Mouse (Mus musculus) CH12.LX (cell line): ENCODE measurements around the gene Emc9. TPM values are rescaled to one million over a fixed set of nuclear protein-coding genes. Genes with fewer than 3 reads are reported as not detected.

Experiments
- DNase-seq: peaks from one replicate; pipeline ENCODE4 v3.0.0-alpha.2; 2013; ENCODE audit errors: extremely low read depth
- H3K27ac ChIP-seq: 2 replicates; pipeline ENCODE4 v1.5.1; 2012; ENCODE audit warnings: low read depth, mild to moderate bottlenecking, control low read depth, moderate library complexity; ENCODE audit not compliant: insufficient read depth
- H3K27me3 ChIP-seq: replicated peaks from 2 replicates; pipeline ENCODE3; 2012; ENCODE audit warnings: inconsistent platforms
- H3K36me3 ChIP-seq, 2 experiments: replicated peaks in 1 of 2; 2 replicates each; pipeline versions ENCODE3 to v1.6.1; 2012; ENCODE audit warnings: inconsistent platforms in 1 of 2, low read length in 1 of 2, mild to moderate bottlenecking in 1 of 2, mixed read lengths in 1 of 2, moderate library complexity in 1 of 2; ENCODE audit not compliant: control insufficient read depth in 1 of 2, insufficient read depth in 1 of 2
- H3K4me1 ChIP-seq, 2 experiments: 2 replicates each; pipeline ENCODE4 v1.6.1; 2012; ENCODE audit warnings: inconsistent platforms in 1 of 2, moderate library complexity in 1 of 2; ENCODE audit not compliant: insufficient read depth in 2 of 2, control insufficient read depth in 1 of 2
- H3K4me2 ChIP-seq: 2 replicates; pipeline ENCODE4 v1.6.1; 2012; ENCODE audit warnings: low read depth, mild to moderate bottlenecking, control low read depth; ENCODE audit not compliant: poor library complexity, insufficient read depth, severe bottlenecking
- H3K4me3 ChIP-seq, 3 experiments: fragments of 150-350 bp in 1 of 3; sonication (generic) in 1 of 3; replicated peaks in 1 of 3; 2 replicates each; pipeline versions ENCODE3 to v1.5.1; 2011 to 2012; ENCODE audit warnings: low read depth in 2 of 3, low read length in 2 of 3, mild to moderate bottlenecking in 2 of 3, moderate library complexity in 2 of 3, control low read depth in 1 of 3, improper control_type of control experiment in 1 of 3, inconsistent platforms in 1 of 3, mixed read lengths in 1 of 3; ENCODE audit not compliant: poor library complexity in 1 of 3
- H3K79me2 ChIP-seq: replicated peaks from 2 replicates; pipeline ENCODE4 v1.6.1; 2012; ENCODE audit warnings: mild to moderate bottlenecking, moderate library complexity; ENCODE audit not compliant: control insufficient read depth, poor library complexity, insufficient read depth, severe bottlenecking; ENCODE audit errors: extremely low read depth
- H3K9ac ChIP-seq: 2 replicates; pipeline ENCODE4 v1.6.1; 2012; ENCODE audit warnings: low read depth, mild to moderate bottlenecking, control low read depth, moderate library complexity; ENCODE audit not compliant: insufficient read depth
- H3K9me3 ChIP-seq: replicated peaks from 2 replicates; pipeline ENCODE3; 2012; ENCODE audit warnings: low read length, inconsistent platforms, mixed read lengths
- BHLHE40 ChIP-seq: IDR thresholded peaks from 2 replicates; pipeline ENCODE4 v1.6.1; 2011; ENCODE audit warnings: mild to moderate bottlenecking, low read depth, low read length, improper control_type of control experiment
- CHD1 ChIP-seq: IDR thresholded peaks from 2 replicates; pipeline ENCODE4 v1.6.1; 2012; ENCODE audit warnings: low read depth, low read length, improper control_type of control experiment, inconsistent platforms
- CHD2 ChIP-seq: IDR thresholded peaks from 2 replicates; pipeline ENCODE4 v1.6.1; 2011; ENCODE audit warnings: low read length, improper control_type of control experiment
- CTCF ChIP-seq, 2 experiments: IDR thresholded peaks in 1 of 2; conservative IDR thresholded peaks in 1 of 2; 2 replicates each; pipeline ENCODE4 v1.5.1; 2011 to 2012; ENCODE audit warnings: low read depth in 2 of 2, low read length in 2 of 2, improper control_type of control experiment in 1 of 2, inconsistent platforms in 1 of 2, mild to moderate bottlenecking in 1 of 2, moderate library complexity in 1 of 2
- E2F4 ChIP-seq: IDR thresholded peaks from 2 replicates; pipeline ENCODE4 v1.6.1; 2011; ENCODE audit warnings: low read depth, low read length, improper control_type of control experiment; ENCODE audit not compliant: insufficient replicate concordance
- ELF1 ChIP-seq: IDR thresholded peaks from 2 replicates; pipeline ENCODE4 v1.6.1; 2014; ENCODE audit warnings: low read depth, mild to moderate bottlenecking, inconsistent platforms, low read length, improper control_type of control experiment
- EP300 ChIP-seq: IDR thresholded peaks from 2 replicates; pipeline ENCODE4 v1.6.1; 2011; ENCODE audit warnings: low read length, improper control_type of control experiment
- ETS1 ChIP-seq: conservative IDR thresholded peaks from 2 replicates; pipeline ENCODE4 v1.6.1; 2012; ENCODE audit warnings: low read depth, mild to moderate bottlenecking, inconsistent platforms, low read length, improper control_type of control experiment, moderate library complexity
- GABPA ChIP-seq: IDR thresholded peaks from 2 replicates; pipeline ENCODE4 v1.6.1; 2012; ENCODE audit warnings: low read depth, low read length, improper control_type of control experiment, inconsistent platforms; ENCODE audit not compliant: insufficient replicate concordance
- IRF4 ChIP-seq: IDR thresholded peaks from 2 replicates; pipeline ENCODE4 v1.6.1; 2014; ENCODE audit warnings: low read depth, mild to moderate bottlenecking, inconsistent platforms, low read length, improper control_type of control experiment
- JUN ChIP-seq: IDR thresholded peaks from 2 replicates; pipeline ENCODE4 v1.6.1; 2011; ENCODE audit warnings: low read depth, mild to moderate bottlenecking, low read length, improper control_type of control experiment, moderate library complexity; ENCODE audit not compliant: insufficient read depth
- JUND ChIP-seq: conservative IDR thresholded peaks from 2 replicates; pipeline ENCODE4 v1.6.1; 2011; ENCODE audit warnings: low read depth, low read length, improper control_type of control experiment
- KAT2A ChIP-seq: IDR thresholded peaks from 2 replicates; pipeline ENCODE4 v1.6.1; 2012; ENCODE audit warnings: low read length, improper control_type of control experiment, inconsistent platforms; ENCODE audit not compliant: insufficient replicate concordance
- MAFK ChIP-seq: IDR thresholded peaks from 2 replicates; pipeline ENCODE4 v1.6.1; 2011; ENCODE audit warnings: low read length, improper control_type of control experiment; ENCODE audit not compliant: insufficient replicate concordance
- MAX ChIP-seq: IDR thresholded peaks from 2 replicates; pipeline ENCODE4 v1.6.1; 2011; ENCODE audit warnings: low read length, improper control_type of control experiment
- MAZ ChIP-seq: IDR thresholded peaks from 2 replicates; pipeline ENCODE4 v1.6.1; 2012; ENCODE audit warnings: low read depth, mild to moderate bottlenecking, inconsistent platforms, low read length, improper control_type of control experiment, moderate library complexity
- MEF2A ChIP-seq: IDR thresholded peaks from 2 replicates; pipeline ENCODE4 v1.6.1; 2014; ENCODE audit warnings: low read depth, mild to moderate bottlenecking, inconsistent platforms, low read length, improper control_type of control experiment, borderline replicate concordance
- MXI1 ChIP-seq: IDR thresholded peaks from 2 replicates; pipeline ENCODE4 v1.6.1; 2011; ENCODE audit warnings: mild to moderate bottlenecking, low read depth, low read length, improper control_type of control experiment
- MYC ChIP-seq: IDR thresholded peaks from 2 replicates; pipeline ENCODE4 v1.6.1; 2011; ENCODE audit warnings: low read depth, mild to moderate bottlenecking, improper control_type of control experiment, low read length
- NELFE ChIP-seq: IDR thresholded peaks from 2 replicates; pipeline ENCODE4 v1.6.1; 2011; ENCODE audit warnings: low read depth, low read length, improper control_type of control experiment
- NRF1 ChIP-seq: IDR thresholded peaks from 2 replicates; pipeline ENCODE4 v1.6.1; 2014; ENCODE audit warnings: low read depth, mild to moderate bottlenecking, inconsistent platforms, low read length, improper control_type of control experiment, moderate library complexity
- POLR2A ChIP-seq: IDR thresholded peaks from 2 replicates; pipeline ENCODE4 v1.6.1; 2011; ENCODE audit warnings: low read depth, mild to moderate bottlenecking, improper control_type of control experiment, low read length
- POLR2AphosphoS2 ChIP-seq: IDR thresholded peaks from 2 replicates; pipeline ENCODE4 v1.6.1; 2011; ENCODE audit warnings: low read depth, low read length, improper control_type of control experiment
- RCOR1 ChIP-seq: conservative IDR thresholded peaks from 2 replicates; pipeline ENCODE4 v1.6.1; 2012; ENCODE audit warnings: low read depth, mild to moderate bottlenecking, inconsistent platforms, low read length, improper control_type of control experiment
- SMC3 ChIP-seq: IDR thresholded peaks from 2 replicates; pipeline ENCODE4 v1.6.1; 2011; ENCODE audit warnings: low read depth, low read length, improper control_type of control experiment
- TBP ChIP-seq: conservative IDR thresholded peaks from 2 replicates; pipeline ENCODE4 v1.6.1; 2011; ENCODE audit warnings: low read depth, low read length, improper control_type of control experiment
- TCF12 ChIP-seq: IDR thresholded peaks from 2 replicates; pipeline ENCODE4 v1.6.1; 2014; ENCODE audit warnings: low read depth, mild to moderate bottlenecking, inconsistent platforms, low read length, improper control_type of control experiment
- UBTF ChIP-seq: IDR thresholded peaks from 2 replicates; pipeline ENCODE4 v1.6.1; 2012; ENCODE audit warnings: low read depth, mild to moderate bottlenecking, inconsistent platforms, low read length, improper control_type of control experiment, moderate library complexity
- USF2 ChIP-seq: conservative IDR thresholded peaks from 2 replicates; pipeline ENCODE4 v1.6.1; 2011; ENCODE audit warnings: low read depth, low read length, improper control_type of control experiment
- ZC3H11A ChIP-seq: IDR thresholded peaks from 2 replicates; pipeline ENCODE4 v1.6.1; 2012; ENCODE audit warnings: low read depth, mild to moderate bottlenecking, inconsistent platforms, low read length, improper control_type of control experiment
- ZMIZ1 ChIP-seq: IDR thresholded peaks from 2 replicates; pipeline ENCODE4 v1.6.1; 2012; ENCODE audit warnings: low read depth, mild to moderate bottlenecking, inconsistent platforms, low read length, improper control_type of control experiment
- ZNF384 ChIP-seq: IDR thresholded peaks from 2 replicates; pipeline ENCODE4 v1.6.1; 2012; ENCODE audit warnings: low read depth, low read length, improper control_type of control experiment, inconsistent platforms
- dilution Hi-C: fragments of 300-500 bp; cut with MboI; formaldehyde crosslinking; loops from 2 replicates; pipeline ENCODE4 v1.14.3; 2020; ENCODE audit warnings: low sequenced_read_pairs; ENCODE audit not compliant: extremely low pct_unique_long_range_greater_than_20kb, extremely low pct_ligation_motif_present
- in situ Hi-C: fragments of 300-500 bp; cut with MboI; formaldehyde crosslinking; loops from 3 replicates; pipeline ENCODE4 v1.14.3; 2019; ENCODE audit warnings: low sequenced_read_pairs, low pct_ligation_motif_present, low pct_unique_long_range_greater_than_20kb, mixed read lengths
- polyA plus RNA-seq: library from polyadenylated mRNA; unstranded; fragments of >175 nt; gene quantifications from 2 replicates; pipeline ENCODE4 v1.2.1, GENCODE M21; 2012; ENCODE audit warnings: low read depth; ENCODE audit not compliant: insufficient read length
- total RNA-seq, 2 experiments: library from RNA; depleted of rRNA; stranded (reverse); fragments of 300-350 nt in 1 of 2; fragments of >200 nt in 1 of 2; gene quantifications; 2 replicates each; pipeline ENCODE4 v1.2.3; 2012 to 2014

The Emc9 gene
- total and polyA plus RNA-seq, 3 experiments = 1.7 to 9.6 (median 4.2) TPM

DNA sequence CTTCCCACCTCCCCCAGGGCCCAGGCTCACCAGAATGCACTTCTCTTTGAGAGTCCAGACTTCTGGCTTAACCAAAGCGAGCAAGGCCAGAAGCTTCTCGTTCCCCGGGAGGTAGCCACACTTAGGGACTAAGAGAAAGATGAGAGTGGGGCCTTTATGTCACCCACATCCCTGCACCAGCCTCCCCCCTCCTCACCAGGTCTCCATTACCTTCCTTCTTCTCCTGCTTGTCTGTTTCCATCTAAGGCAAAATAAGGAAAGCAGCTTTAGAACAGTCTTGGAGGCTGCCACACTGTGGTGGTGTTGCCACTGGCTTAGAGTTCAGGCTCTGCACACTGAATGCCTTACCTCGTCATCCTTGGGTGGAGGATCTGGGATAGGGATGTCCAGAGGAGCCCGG lies 4.2 kb upstream of the Emc9 start:
- peak overlapping the region; percentile 96 for H3K4me2 ChIP-seq

DNA sequence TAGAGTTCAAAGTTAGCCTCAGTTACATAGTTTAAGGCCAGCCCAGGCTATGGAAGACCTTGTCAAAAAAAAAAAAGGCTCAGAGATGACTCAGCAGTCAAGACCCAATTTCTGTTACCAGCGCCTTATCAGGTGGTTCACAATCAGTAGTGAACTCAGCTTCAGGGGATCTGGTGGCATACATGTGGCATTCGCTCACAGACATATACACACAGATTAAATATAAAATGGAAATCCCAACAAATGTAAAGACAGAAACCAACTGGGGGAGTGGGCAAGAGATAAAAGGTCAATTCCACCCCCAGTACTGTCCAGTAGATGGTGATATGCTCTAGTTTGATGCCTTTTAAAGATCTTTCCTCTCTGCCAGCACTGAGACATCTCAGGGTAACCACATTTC lies 1.0 kb upstream of the Emc9 start:
- Histone ChIP-seq H3K9ac (no peak overlapping the region), H3K4me2 (no peak overlapping the region), H3K36me3 (peaks cover 24 to 52% of the 10 kb centered on the region in 2 experiments), H3K4me3 (no peak overlapping the region), H3K9me3 (no peaks in the 10 kb centered on the region), H3K27me3 (no peaks in the 10 kb centered on the region), H3K4me1 (peaks cover 8 to 57% of the 10 kb centered on the region in 2 experiments), H3K79me2 (peaks cover 23% of the 10 kb centered on the region), H3K27ac (peak overlapping the region; percentile 83)
- in situ Hi-C loops = no loop called here
- no peak for DNase-seq
- dilution Hi-C loops = no loop called here
- no peak for TF ChIP-seq POLR2AphosphoS2
- TF ChIP-seq NRF1 = no peak
- peak in 1 of 2 experiments; percentile 59; a peak in 2 of 4 replicates for TF ChIP-seq CTCF (conservative IDR thresholded peaks at IDR 0.05 in 1 of 2, IDR thresholded peaks at IDR 0.05 in 1 of 2; ENCODE audit: low read depth in 2 of 2, low read length in 2 of 2)
- TF ChIP-seq USF2 = no peak
- no peak for TF ChIP-seq JUN
- no peak for TF ChIP-seq ELF1
- no peak for TF ChIP-seq ZC3H11A
- no peak for TF ChIP-seq MEF2A
- no peak for TF ChIP-seq JUND
- TF ChIP-seq MAX = no peak
- TF ChIP-seq TCF12 = no peak
- no peak for TF ChIP-seq UBTF
- no peak for TF ChIP-seq RCOR1
- TF ChIP-seq ZMIZ1 = no peak
- TF ChIP-seq GABPA = no peak
- TF ChIP-seq CHD2 = no peak
- TF ChIP-seq MAZ = no peak
- no peak for TF ChIP-seq IRF4
- TF ChIP-seq MAFK = peak; percentile 69; the same call in 1 of the 2 replicates
- TF ChIP-seq POLR2A = 0 out of 2 replicates have a peak, but pooled peaks have one; percentile 19
- TF ChIP-seq MXI1 = no peak
- TF ChIP-seq TBP = no peak
- peak; percentile 19; the same call in 1 of the 2 replicates for TF ChIP-seq SMC3
- no peak for TF ChIP-seq NELFE
- TF ChIP-seq MYC = peak; percentile 41; the same call in 1 of the 2 replicates
- TF ChIP-seq BHLHE40 = no peak
- TF ChIP-seq E2F4 = no peak
- no peak for TF ChIP-seq CHD1
- no peak for TF ChIP-seq EP300

More for the DNA sequence above, 4.2 kb upstream of the Emc9 start:
- peaks cover 8 to 64% of the 10 kb centered on the region in 2 experiments for H3K4me1 ChIP-seq
- TF ChIP-seq KAT2A (no peak), ETS1 (no peak), MEF2A (no peak), ZMIZ1 (no peak), MYC (no peak), UBTF (no peak), ELF1 (no peak), BHLHE40 (no peak), ZNF384 (no peak), IRF4 (no peak), SMC3 (no peak), USF2 (no peak), NELFE (no peak)
- no peaks in the 10 kb centered on the region for H3K9me3 ChIP-seq
- H3K4me3 ChIP-seq = peak overlapping the region; percentile 79 to 94 (median 91)
- H3K9ac ChIP-seq = peak overlapping the region; percentile 89
- no peak for DNase-seq
- dilution Hi-C loops (no loop called here), in situ Hi-C loops (no loop called here)
- H3K36me3 ChIP-seq = peaks cover 22 to 45% of the 10 kb centered on the region in 2 experiments
- no peaks in the 10 kb centered on the region for H3K27me3 ChIP-seq
- H3K27ac ChIP-seq = peak overlapping the region; percentile 97
- H3K79me2 ChIP-seq = peaks cover 35% of the 10 kb centered on the region
